Comparison of ENCODE assay signal across 8 mouse cellular contexts in genomic region chr2:122637526-122637997, GRCm38 (mm10). TPM values are rescaled to one million over a fixed set of nuclear protein-coding genes. Genes with fewer than 3 reads are reported as not detected.
DNase-seq lines count a peak whose midpoint lies in the region; ATAC-seq and TF ChIP-seq lines count a peak whose summit lies in the region.

No protein-coding gene starts in this region.

- peaks cover 13% of the 10 kb centered on the region for H3K27me3 ChIP-seq in hindbrain, embryonic 15.5 days

- no peaks in the 10 kb centered on the region for H3K9me3 ChIP-seq in hindbrain, embryonic 15.5 days

- peak overlapping the region; percentile 86 for H3K4me2 ChIP-seq in hindbrain, embryonic 15.5 days

- 1% methylated on average over 36 of the region's 36 CpGs for WGBS in hindbrain, embryonic 15.5 days

- ATAC-seq in hindbrain, embryonic 15.5 days (ENCODE audit: low FRiP score, low read depth), result peak; percentile 71; the same call in 1 of the 2 replicates
- peak; percentile 92 for ATAC-seq in megakaryocyte progenitor cell, adult 5-6 weeks (replicated peaks; ENCODE audit: poor library complexity)

- peak overlapping the region; percentile 50; the same call in 1 of the 2 replicates for H3K9ac ChIP-seq in hindbrain, embryonic 15.5 days

- H3K27ac ChIP-seq in gastrocnemius, adult 2 months, result no peak overlapping the region
- no peak overlapping the region for H3K27ac ChIP-seq in hindbrain, embryonic 15.5 days (replicated peaks)

- intact Hi-C loops in gastrocnemius, adult 2 months (cut with DNase I), result loop anchor here (10.0 kb wide), 2 partner anchors 117 to 263 kb away; no protein-coding TSS in a partner anchor
- intact Hi-C loops in left cerebral cortex, postnatal 25 days (cut with DNase I), result loop anchor here (1.0 to 10.0 kb wide), 2 partner anchors 31 to 117 kb away; no protein-coding TSS in a partner anchor

- peak; percentile 72 for DNase-seq in WW6 (ENCODE audit: low read depth, low spot score)
- peak; percentile 79 to 82 for DNase-seq in cerebellum, postnatal 36 days
- DNase-seq in gastrocnemius, adult 2 months, result peak; percentile 89
- peak; percentile 30 to 50 for DNase-seq in left cerebral cortex, postnatal 25 days (ENCODE audit: low spot score in 2 of 2)
- DNase-seq in right cerebral cortex, adult 2 months (ENCODE audit: low spot score in 2 of 2), result peak; percentile 66 to 68
- peak; percentile 35 for DNase-seq in urinary bladder, postnatal 10 days (ENCODE audit: low spot score)

- peak overlapping the region; percentile 75 for H3K4me3 ChIP-seq in gastrocnemius, adult 2 months
- H3K4me3 ChIP-seq in hindbrain, embryonic 15.5 days, result peak overlapping the region; percentile 46

- peaks cover 5% of the 10 kb centered on the region for H3K4me1 ChIP-seq in hindbrain, embryonic 15.5 days (replicated peaks)

- H3K36me3 ChIP-seq in hindbrain, embryonic 15.5 days, result peaks cover 13% of the 10 kb centered on the region

- peak; percentile 99 for TF ChIP-seq CTCF in gastrocnemius, adult 2 months (IDR thresholded peaks at IDR 0.05)

RNA-seq across cellular contexts. Expression of gene AA467197, which starts 0.8 kb away (rescaled TPM):
- under 1 TPM in 1 of 2 experiments, not detected in 1; 0.54 TPM for total RNA-seq in gastrocnemius, adult 2 months (2021)
- polyA plus RNA-seq in hindbrain, embryonic 15.5 days (2015; fragmentation: Nextera tagmentation; extraction: Ambion mirVana), result 0.42 and 0.53 TPM in 2 replicates
- not detected for total RNA-seq in left cerebral cortex, postnatal 25 days (2021)
- total RNA-seq in megakaryocyte progenitor cell, adult 5-6 weeks (2015), result 4.2 and 5.9 TPM in 2 replicates
- 5.4 and 7.4 TPM in 2 replicates for total RNA-seq in megakaryocyte progenitor cell, adult 5-6 weeks (2017)

RNA-seq across cellular contexts. Expression of gene Gatm, which starts 26.5 kb away (rescaled TPM):
- total RNA-seq in gastrocnemius, adult 2 months (2021), result 1 to 10 TPM; 3.9 to 4.5 TPM
- polyA plus RNA-seq in hindbrain, embryonic 15.5 days (2015; fragmentation: Nextera tagmentation; extraction: Ambion mirVana), result 42.2 and 46.9 TPM in 2 replicates
- 10 to 100 TPM; 53.7 to 55.2 TPM for total RNA-seq in left cerebral cortex, postnatal 25 days (2021)
- 199 and 209 TPM in 2 replicates for total RNA-seq in megakaryocyte progenitor cell, adult 5-6 weeks (2015)
- 131 and 133 TPM in 2 replicates for total RNA-seq in megakaryocyte progenitor cell, adult 5-6 weeks (2017)

Comparison
In these comparisons a context has a peak if more than half of its experiments do, and no peak if none do; other contexts are left out.
1. DNase-seq: peak in every context shown above with its lines; median percentile 89 in gastrocnemius, adult 2 months; 80 in cerebellum, postnatal 36 days; 72 in WW6; 67 in right cerebral cortex, adult 2 months; 40 in left cerebral cortex, postnatal 25 days; 35 in urinary bladder, postnatal 10 days.
2. RNA of gene Gatm, which starts 26.5 kb away (total RNA-seq): 131 to 209 TPM in megakaryocyte progenitor cell, adult 5-6 weeks and 53.7 to 55.2 TPM in left cerebral cortex, postnatal 25 days; 3.9 to 4.5 TPM in gastrocnemius, adult 2 months; every median in the first group is over 10 times any median in the second.